Mouse (Mus musculus): ENCODE results near the gene Csnk1g1. TPM values are rescaled to one million over a fixed set of nuclear protein-coding genes. Genes with fewer than 3 reads are reported as not detected.

Gene Csnk1g1
- polyA plus RNA-seq (2017; shearing (Covaris generic)): 28.4 TPM

DNA sequence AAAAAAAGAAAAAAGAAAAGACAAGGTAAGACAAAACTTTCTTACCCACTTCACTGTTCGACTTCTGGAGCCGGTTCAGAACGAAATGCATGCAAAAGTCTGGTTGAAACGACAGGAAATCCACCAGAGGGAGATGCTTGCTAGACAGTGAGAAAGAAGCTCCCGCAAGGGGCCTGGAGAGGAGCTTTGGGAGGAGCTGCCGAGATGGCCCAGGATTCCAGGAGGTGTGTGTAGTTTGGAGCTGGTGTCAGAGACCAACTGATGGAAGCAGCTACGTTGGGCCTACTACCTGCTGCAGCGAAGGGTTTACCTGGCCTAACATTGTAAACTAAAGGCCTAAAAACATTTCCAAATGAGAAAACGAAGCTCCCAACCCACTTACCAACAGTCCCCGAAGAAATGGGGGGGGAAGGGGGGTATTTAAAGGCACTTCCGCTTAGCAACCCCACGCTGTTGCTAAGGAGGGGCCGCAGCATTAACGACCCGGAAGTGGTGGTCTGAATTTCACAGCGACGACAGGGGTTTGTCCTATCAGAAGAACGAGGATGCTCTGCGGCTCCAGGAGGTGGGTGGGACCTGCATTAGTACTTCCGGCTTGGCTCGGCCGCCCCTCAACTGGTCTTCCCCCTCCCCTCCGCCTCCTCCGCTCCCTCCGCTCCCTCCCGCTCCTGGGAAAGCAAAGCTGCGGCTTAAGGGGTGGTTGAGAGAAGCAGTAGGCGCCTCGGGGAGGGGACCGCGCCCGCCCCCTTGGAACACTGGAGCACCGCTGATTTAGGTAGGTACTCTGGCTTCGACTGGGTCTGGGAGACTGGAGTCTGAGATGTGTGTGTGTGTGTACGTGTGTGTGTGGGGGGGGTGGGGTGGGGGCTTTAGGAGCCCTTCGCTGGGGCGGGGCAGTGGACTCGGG lies at the start of gene Csnk1g1, which contains the start of gene Trip4:
Gene Csnk1g1 (plus strand): TSS at position 531 of the 907 bp plus-strand sequence.
Gene Trip4 (minus strand): TSS at position 401 of the 907 bp plus-strand sequence.

GRCm38 (mm10) chr9:65890143-65890628 lies 18.5 kb upstream of the Csnk1g1 start, which contains the start of gene Pclaf:
Gene Pclaf (plus strand): TSS chr9:65890237.

GRCm38 (mm10) chr9:66059583-66060307 lies 151.0 kb downstream of the Csnk1g1 start, which contains the start of gene Ppib:
Gene Ppib (plus strand): TSS chr9:66060222.

GRCm38 (mm10) chr9:66069583-66069982 lies 160.9 kb downstream of the Csnk1g1 start, which contains the start of gene Snx22:
Gene Snx22 (minus strand): TSS chr9:66069719.

Other genes with a start within 250 kb of the Csnk1g1 start
- 65.6 TPM for gene Oaz2, start 240.9 kb upstream of the Csnk1g1 start, polyA plus RNA-seq (2017; shearing (Covaris generic))
- gene Zfp609, start 81.4 kb upstream of the Csnk1g1 start, polyA plus RNA-seq (2017; shearing (Covaris generic)): 6.3 TPM
- 1.4 TPM for gene Pclaf, start 18.7 kb upstream of the Csnk1g1 start, polyA plus RNA-seq (2017; shearing (Covaris generic))
- gene Trip4, start 130 bp upstream of the Csnk1g1 start, polyA plus RNA-seq (2017; shearing (Covaris generic)): 24.9 TPM
- 211 TPM for gene Ppib, start 151.3 kb downstream of the Csnk1g1 start, polyA plus RNA-seq (2017; shearing (Covaris generic))
- 0.27 TPM for gene Snx22, start 160.8 kb downstream of the Csnk1g1 start, polyA plus RNA-seq (2017; shearing (Covaris generic))
- 111 TPM for gene Snx1, start 217.7 kb downstream of the Csnk1g1 start, polyA plus RNA-seq (2017; shearing (Covaris generic))
- 65.8 TPM for gene Ciao2a, start 217.7 kb downstream of the Csnk1g1 start, polyA plus RNA-seq (2017; shearing (Covaris generic))
- gene Dapk2, start 249.3 kb downstream of the Csnk1g1 start, polyA plus RNA-seq (2017; shearing (Covaris generic)): 2.1 TPM

Data from effector memory CD4-positive, alpha-beta T cell, adult 5 months (primary cell).